Mouse (Mus musculus) midbrain, embryonic 12.5 days (tissue): ENCODE results near the gene Clec4f. TPM values are rescaled to one million over a fixed set of nuclear protein-coding genes. Genes with fewer than 3 reads are reported as not detected.

Experiments used
- ATAC-seq: fragments of 200-750 bp; cut with Nextera tagmentation; 2 replicates; pipeline ENCODE4 v1.8.0; 2017; ENCODE audit warnings: low read depth, moderate TSS enrichment, moderate library complexity; ENCODE audit not compliant: low FRiP score
- H3K27ac ChIP-seq: fragments of 300-500 bp; sonication (generic); replicated peaks from 2 replicates; pipeline ENCODE4 v1.5.1; 2016; ENCODE audit warnings: mild to moderate bottlenecking
- H3K27me3 ChIP-seq: fragments of 300-500 bp; sonication (generic); 2 replicates; pipeline ENCODE4 v1.6.1; 2016; ENCODE audit warnings: mild to moderate bottlenecking
- H3K36me3 ChIP-seq: fragments of 300-500 bp; sonication (generic); 2 replicates; pipeline ENCODE4 v1.6.1; 2016
- H3K4me1 ChIP-seq: fragments of 300-500 bp; sonication (generic); 2 replicates; pipeline ENCODE4 v1.6.1; 2016
- H3K4me2 ChIP-seq: fragments of 300-500 bp; sonication (generic); replicated peaks from 2 replicates; pipeline ENCODE4 v1.6.1; 2016; ENCODE audit warnings: mild to moderate bottlenecking, moderate library complexity
- H3K4me3 ChIP-seq: fragments of 300-500 bp; sonication (generic); 2 replicates; pipeline ENCODE4 v1.5.1; 2016; ENCODE audit warnings: mild to moderate bottlenecking
- H3K9ac ChIP-seq: fragments of 300-500 bp; sonication (generic); replicated peaks from 2 replicates; pipeline ENCODE4 v1.6.1; 2016; ENCODE audit warnings: mild to moderate bottlenecking, moderate library complexity
- H3K9me3 ChIP-seq: fragments of 300-500 bp; sonication (generic); 2 replicates; pipeline ENCODE4 v1.6.1; 2016; ENCODE audit warnings: mild to moderate bottlenecking
- WGBS: fragments of 180-500 bp; shearing (Covaris S2); methylation state at CpG from one replicate; pipeline ENCODE4 v1.1.7; 2016; 5-methylcytosine and 5-hydroxymethylcytosine counted together
- polyA plus RNA-seq: library from polyadenylated mRNA; unstranded; fragments of >200 nt; fragmentation: Nextera tagmentation; extraction: Ambion mirVana; gene quantifications from 2 replicates; pipeline ENCODE4 v1.2.1, GENCODE M21; 2016

Clec4f gene
- polyA plus RNA-seq = not detected in 2 replicates

DNA sequence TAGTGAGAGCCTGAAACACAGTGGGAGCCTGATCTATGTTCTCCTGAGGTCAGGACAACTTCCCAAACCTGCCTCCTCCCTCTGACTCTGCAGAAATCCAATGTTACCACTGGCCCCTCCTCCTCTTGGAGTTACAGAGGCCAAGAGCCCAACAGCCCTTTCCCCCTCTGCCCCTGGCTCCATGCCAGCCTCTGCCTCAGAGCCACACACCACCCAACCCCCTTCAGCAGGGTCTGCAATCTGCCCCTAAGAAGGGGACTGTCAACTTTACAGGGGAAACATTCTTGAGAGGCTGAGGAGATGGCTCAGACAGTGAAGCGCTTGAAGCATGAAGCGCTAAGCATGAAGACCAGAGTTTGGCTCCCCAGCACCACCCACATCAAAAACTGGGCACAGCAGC, at the start of gene Clec4f:
Gene Clec4f, minus strand, starts transcription at position 101 of the 400 bp plus-strand sequence.
- H3K27ac ChIP-seq = no peak within 1 kb of the TSS
- no peak for ATAC-seq
- H3K4me2 ChIP-seq = no peak within 1 kb of the TSS
- WGBS = 91% methylated on average over 2 of the region's 2 CpGs
- no peaks in the 10 kb centered on the region for H3K9me3 ChIP-seq
- no peaks in the 10 kb centered on the region for H3K36me3 ChIP-seq
- no peaks in the 10 kb centered on the region for H3K4me1 ChIP-seq
- peaks cover 4% of the 10 kb centered on the region; the same call in 1 of the 2 replicates for H3K27me3 ChIP-seq
- no peak within 1 kb of the TSS for H3K9ac ChIP-seq
- H3K4me3 ChIP-seq = no peak within 1 kb of the TSS

DNA sequence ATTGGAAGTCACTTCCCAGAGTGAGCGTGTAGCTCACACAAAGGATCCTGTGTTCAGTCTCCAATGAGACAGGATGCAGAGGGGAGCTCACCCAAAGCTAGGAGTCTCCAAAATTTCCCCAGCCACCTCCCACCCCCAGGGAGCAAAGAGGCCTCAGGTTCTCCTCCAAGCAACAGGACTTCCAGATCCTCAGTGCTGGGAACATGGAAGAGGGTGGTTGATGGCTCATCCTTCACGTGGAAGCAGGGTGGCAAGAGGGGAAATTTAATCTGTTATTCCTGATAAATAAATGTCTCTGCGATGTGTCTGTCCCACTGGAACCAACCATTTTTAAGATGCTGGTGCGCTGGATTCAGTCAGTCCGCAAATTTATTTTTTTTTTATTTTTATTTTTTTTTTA, 48.7 kb upstream of the Clec4f start:
- Histone ChIP-seq H3K4me2 (no peak overlapping the region), H3K27ac (no peak overlapping the region), H3K36me3 (no peaks in the 10 kb centered on the region), H3K4me3 (no peak overlapping the region), H3K4me1 (no peaks in the 10 kb centered on the region), H3K9me3 (no peaks in the 10 kb centered on the region), H3K27me3 (peaks cover 98% of the 10 kb centered on the region), H3K9ac (no peak overlapping the region)
- WGBS = 14% methylated on average over 5 of the region's 5 CpGs
- ATAC-seq = no peak

DNA sequence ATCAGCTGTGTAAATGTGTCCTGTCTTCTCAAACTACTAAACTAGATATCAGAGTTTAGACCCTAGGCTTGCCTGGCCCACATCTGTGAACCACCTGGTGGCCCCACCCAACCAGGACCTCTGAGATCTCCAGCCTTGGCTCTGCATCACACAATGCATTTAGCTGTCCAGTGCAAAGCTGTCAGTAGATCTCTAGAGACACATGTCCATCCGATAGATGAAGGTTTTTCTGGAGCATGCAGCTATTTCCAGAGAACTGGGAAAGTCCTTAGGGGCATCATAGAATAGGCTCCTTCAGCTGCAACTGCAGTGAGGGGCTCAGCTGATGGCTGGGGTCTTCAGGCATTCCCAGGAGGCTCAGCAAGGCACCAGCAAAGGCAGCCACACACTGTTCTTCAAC, 48.3 kb upstream of the Clec4f start:
- Histone ChIP-seq H3K36me3 (no peaks in the 10 kb centered on the region), H3K9me3 (no peaks in the 10 kb centered on the region), H3K27ac (no peak overlapping the region), H3K9ac (no peak overlapping the region), H3K4me1 (no peaks in the 10 kb centered on the region), H3K4me2 (no peak overlapping the region), H3K4me3 (no peak overlapping the region), H3K27me3 (peaks cover 98% of the 10 kb centered on the region)
- no peak for ATAC-seq
- 13% methylated on average over 1 of the region's 1 CpGs for WGBS

DNA sequence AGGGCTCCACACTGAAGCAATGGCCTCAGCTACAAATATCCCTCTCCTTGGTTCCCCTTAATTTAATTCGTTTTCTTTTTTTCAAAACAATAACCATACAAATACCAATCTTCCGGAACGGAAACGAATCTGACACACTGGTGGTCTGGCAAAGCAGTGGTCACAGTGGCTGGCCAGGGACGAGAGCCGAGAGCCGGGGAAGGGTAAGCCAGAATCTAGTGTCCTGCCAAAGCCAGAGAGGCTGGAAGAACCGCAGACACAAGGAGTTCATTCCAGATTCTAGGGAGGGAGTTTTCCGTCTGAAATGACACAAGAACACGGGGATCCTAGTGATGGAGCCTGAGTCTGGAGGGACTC, 47.7 kb upstream of the Clec4f start:
- no peak for ATAC-seq
- Histone ChIP-seq H3K27me3 (peaks cover 98% of the 10 kb centered on the region), H3K4me2 (no peak overlapping the region), H3K4me1 (no peaks in the 10 kb centered on the region), H3K4me3 (no peak overlapping the region), H3K9ac (no peak overlapping the region), H3K36me3 (no peaks in the 10 kb centered on the region), H3K9me3 (no peaks in the 10 kb centered on the region), H3K27ac (no peak overlapping the region)
- WGBS = 3% methylated on average over 10 of the region's 10 CpGs

DNA sequence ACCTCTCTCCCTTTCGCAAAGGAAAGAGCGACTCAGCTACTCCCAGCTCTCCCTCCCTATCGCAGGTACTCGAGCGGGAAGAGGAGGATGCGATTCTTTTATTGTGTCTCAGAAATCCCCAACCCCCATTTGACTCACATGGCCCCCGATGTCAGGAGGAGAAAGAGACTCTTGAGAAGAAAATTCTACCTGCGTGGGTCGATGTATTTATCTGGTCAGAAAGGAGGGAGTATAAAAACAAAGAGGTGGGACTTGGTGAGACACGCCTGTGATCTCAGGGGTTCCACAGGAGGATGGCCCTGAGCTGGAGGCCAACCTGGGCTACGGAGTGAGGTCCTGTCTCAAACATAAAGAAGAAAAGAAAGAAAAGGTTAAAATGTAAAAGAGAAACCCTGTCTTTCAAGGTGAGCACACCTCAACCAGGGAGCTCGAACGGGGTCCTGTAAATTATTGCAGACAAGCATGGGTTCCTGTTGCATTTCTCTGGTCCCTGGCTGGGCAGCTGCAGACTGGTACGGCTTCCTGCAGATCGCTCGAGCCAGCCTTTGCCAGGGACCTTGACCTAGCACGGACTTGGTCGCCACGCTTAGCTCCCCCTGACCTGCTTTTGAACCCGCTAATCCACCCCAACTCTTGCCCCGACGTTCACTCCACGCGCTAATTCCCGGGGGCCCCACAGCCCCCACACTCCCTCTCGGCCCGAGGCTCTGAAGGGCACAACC, 47.2 kb upstream of the Clec4f start:
- no peak overlapping the region for H3K4me2 ChIP-seq
- no peak overlapping the region for H3K4me3 ChIP-seq
- H3K27me3 ChIP-seq = peaks cover 98% of the 10 kb centered on the region
- H3K36me3 ChIP-seq = no peaks in the 10 kb centered on the region
- H3K4me1 ChIP-seq = no peaks in the 10 kb centered on the region
- no peak overlapping the region for H3K9ac ChIP-seq
- 1% methylated on average over 27 of the region's 27 CpGs for WGBS
- H3K9me3 ChIP-seq = no peaks in the 10 kb centered on the region
- no peak for ATAC-seq
- no peak overlapping the region for H3K27ac ChIP-seq

DNA sequence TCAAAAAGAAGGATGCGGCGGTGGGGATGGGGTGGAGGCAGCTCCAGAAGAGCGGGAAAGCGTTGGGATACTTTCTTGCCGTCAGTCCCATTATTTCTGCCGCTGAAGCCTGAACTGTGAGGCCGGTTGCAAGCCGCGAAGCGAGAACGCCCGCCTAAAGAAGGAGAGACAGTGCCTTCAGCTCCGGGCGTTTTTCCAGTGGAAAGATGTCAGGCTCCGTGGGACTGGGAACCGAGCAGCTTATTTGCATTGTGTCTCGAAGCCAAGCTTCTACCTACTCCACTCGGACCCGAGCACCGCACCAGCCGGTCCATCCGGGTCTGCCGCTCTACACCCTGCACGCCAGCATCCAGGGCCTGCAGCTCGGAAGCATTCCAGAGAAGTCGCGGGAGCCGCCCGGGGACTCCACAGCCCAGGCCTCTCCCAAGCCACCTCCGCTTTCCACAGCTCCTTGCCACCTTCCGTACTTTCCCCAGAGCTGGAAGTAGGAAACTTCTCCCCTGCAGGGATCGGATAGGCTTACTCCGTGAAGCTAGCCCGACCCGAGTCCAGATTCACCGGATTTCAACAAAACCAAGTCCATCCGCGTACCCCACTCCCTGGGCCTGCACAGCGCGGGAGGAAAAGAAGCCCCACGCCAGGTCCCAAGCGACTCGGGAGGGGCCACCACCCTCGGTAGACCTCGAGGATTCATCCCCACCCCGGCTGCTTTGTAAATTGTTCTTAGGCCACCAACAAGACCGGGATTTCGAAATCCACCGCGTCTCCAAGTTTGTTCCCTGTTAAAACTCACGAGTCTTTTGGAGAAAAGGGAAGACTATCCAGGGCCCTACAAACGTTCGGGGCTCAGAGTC, 46.4 kb upstream of the Clec4f start:
- Histone ChIP-seq H3K27ac (no peak overlapping the region), H3K36me3 (no peaks in the 10 kb centered on the region), H3K4me2 (0 out of 2 replicates have a peak overlapping the region, but pooled peaks have one; percentile 11), H3K9me3 (no peaks in the 10 kb centered on the region), H3K9ac (no peak overlapping the region), H3K4me1 (no peaks in the 10 kb centered on the region), H3K27me3 (peaks cover 98% of the 10 kb centered on the region), H3K4me3 (peak overlapping the region; percentile 13; the same call in 1 of the 2 replicates)
- WGBS = under 1% methylated on average over 53 of the region's 53 CpGs
- ATAC-seq = no peak

DNA sequence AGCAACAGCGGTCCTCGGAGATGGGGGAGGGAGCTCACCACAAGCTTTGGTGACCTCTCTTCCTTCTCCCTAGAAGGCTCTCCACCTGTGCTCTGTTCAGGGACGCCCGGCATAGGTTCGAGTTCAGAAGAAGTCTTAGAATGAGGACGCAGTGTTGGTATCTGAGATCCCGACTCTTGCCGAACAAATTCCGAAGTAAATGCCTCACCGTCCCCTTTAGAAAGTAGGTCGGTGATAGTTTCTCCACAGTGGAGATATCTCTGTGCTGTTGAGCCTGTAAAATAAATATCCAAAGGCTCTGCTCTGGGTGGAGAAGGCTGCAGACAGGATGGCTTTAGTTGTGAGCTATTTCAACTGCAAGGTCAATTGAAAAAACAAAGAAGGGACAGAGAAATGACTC, 45.0 kb upstream of the Clec4f start:
- no peaks in the 10 kb centered on the region for H3K36me3 ChIP-seq
- no peak overlapping the region for H3K4me2 ChIP-seq
- no peak overlapping the region for H3K9ac ChIP-seq
- no peak overlapping the region for H3K27ac ChIP-seq
- H3K4me3 ChIP-seq = no peak overlapping the region
- no peaks in the 10 kb centered on the region for H3K9me3 ChIP-seq
- peaks cover 98% of the 10 kb centered on the region for H3K27me3 ChIP-seq
- no peaks in the 10 kb centered on the region for H3K4me1 ChIP-seq
- WGBS = under 1% methylated on average over 11 of the region's 11 CpGs
- no peak for ATAC-seq

DNA sequence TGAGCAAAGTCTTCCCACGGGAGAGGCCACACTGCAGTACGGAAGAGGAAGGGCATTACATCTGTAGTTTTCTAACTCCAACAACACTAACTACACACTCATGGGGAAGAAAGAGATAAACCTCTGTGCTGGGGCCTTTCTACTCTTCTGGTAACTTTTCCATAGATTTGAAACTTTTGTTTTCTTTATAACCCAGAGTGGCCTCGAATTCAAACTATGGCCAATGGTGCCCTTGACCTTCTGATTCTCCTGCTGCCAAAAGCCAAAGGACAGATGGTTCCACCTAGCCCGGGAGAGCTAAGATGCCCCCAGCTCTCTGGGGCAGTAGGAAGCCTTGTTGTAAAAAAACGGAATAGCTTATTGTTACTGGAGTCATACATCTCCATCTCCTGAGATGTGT, 44.0 kb upstream of the Clec4f start:
- Histone ChIP-seq H3K27me3 (peaks cover 98% of the 10 kb centered on the region), H3K4me2 (no peak overlapping the region), H3K9ac (no peak overlapping the region), H3K36me3 (no peaks in the 10 kb centered on the region), H3K4me3 (no peak overlapping the region), H3K4me1 (no peaks in the 10 kb centered on the region), H3K27ac (no peak overlapping the region), H3K9me3 (no peaks in the 10 kb centered on the region)
- ATAC-seq = no peak
- under 1% methylated on average over 5 of the region's 5 CpGs for WGBS

DNA sequence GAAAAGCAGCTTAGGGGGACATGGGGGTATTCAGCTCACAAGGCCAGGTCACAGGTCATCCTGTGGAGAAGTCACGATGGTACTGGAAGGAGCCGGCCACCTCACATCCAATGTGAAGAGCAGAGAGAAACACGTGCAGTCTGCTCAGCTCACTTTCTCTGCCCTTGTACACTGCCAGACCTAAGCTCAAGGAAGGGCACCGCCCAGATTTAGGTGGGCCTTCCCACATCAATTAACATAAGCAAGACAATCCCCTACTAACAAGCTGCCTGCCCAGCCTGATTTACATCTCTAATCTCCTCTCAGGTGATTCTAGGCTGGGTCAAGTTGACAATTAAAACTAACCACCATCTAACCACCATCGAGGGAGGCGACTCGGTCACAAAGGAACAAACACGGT, 41.9 kb upstream of the Clec4f start:
- Histone ChIP-seq H3K4me2 (no peak overlapping the region), H3K36me3 (no peaks in the 10 kb centered on the region), H3K27ac (no peak overlapping the region), H3K4me1 (no peaks in the 10 kb centered on the region), H3K9me3 (no peaks in the 10 kb centered on the region), H3K27me3 (peaks cover 98% of the 10 kb centered on the region), H3K9ac (no peak overlapping the region), H3K4me3 (no peak overlapping the region)
- WGBS = 3% methylated on average over 8 of the region's 8 CpGs
- no peak for ATAC-seq

DNA sequence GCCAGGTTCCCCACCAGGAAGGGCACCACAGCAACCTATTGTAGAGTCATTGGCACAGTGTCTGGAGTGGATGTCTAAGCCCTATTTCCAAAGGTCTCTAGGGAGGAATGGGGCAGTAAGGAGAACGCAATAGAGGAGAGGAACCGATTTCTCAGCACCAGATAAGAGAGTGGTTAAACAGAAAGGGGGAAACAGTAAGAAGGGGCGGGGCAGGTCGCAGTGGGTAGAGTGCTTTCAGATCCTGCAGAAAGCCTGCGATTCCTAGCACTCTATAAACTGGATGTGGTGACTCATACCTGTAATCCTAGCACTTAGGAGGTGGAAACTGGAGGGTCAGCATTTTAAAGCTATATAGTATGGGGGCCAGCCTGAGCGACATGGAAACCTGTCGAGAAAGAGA, 40.7 kb upstream of the Clec4f start:
- WGBS = 4% methylated on average over 7 of the region's 7 CpGs
- ATAC-seq = no peak
- no peaks in the 10 kb centered on the region for H3K4me1 ChIP-seq

DNA sequence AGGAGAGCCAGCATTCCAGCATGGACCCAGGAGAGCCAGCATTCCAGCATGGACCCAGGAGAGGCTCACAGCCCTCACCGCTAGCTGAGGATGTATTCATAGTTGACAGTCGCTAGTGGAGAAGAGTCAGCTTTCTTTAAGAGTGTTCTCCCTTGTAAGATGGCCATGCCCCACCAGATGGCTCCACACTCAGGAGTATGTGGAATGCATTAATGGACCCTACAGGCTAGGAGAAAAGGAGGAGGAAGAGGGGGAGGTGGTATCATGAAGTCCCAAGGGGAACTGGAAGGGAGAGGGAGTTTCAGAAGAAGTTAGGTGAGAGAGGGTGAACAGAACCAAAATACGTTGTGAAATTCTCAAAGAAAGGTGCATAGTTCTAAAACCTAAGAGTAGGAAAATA, 39.7 kb upstream of the Clec4f start:
- H3K36me3 ChIP-seq = no peaks in the 10 kb centered on the region
- ATAC-seq = no peak
- H3K9ac ChIP-seq = no peak overlapping the region
- WGBS = 7% methylated on average over 3 of the region's 3 CpGs
- H3K9me3 ChIP-seq = no peaks in the 10 kb centered on the region
- H3K27me3 ChIP-seq = peaks cover 100% of the 10 kb centered on the region
- H3K27ac ChIP-seq = no peak overlapping the region
- H3K4me2 ChIP-seq = no peak overlapping the region
- no peaks in the 10 kb centered on the region for H3K4me1 ChIP-seq
- no peak overlapping the region for H3K4me3 ChIP-seq

More for the DNA sequence above, 40.7 kb upstream of the Clec4f start:
- Histone ChIP-seq H3K4me3 (no peak overlapping the region), H3K9me3 (no peaks in the 10 kb centered on the region), H3K4me2 (no peak overlapping the region), H3K27me3 (peaks cover 100% of the 10 kb centered on the region), H3K9ac (no peak overlapping the region), H3K27ac (no peak overlapping the region), H3K36me3 (no peaks in the 10 kb centered on the region)

DNA sequence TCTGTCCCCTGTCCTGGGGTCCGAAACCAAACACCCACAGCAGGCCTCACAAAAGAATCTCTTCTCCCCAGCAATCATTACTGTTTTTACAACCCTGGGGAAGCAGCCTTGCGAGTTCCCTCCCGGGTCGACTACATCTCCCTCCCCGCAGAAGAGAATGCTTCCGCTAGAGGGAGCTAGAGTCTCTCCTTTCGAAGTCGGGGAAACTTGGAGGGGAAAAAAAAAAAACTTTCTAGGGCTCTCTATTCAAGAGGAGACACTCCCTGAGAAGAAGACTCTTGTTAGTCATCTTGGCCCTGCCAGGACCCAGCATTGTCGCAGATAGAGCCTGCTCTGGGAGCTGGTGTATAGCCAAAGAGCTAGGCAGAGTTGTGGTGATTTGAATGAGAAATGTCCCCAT, 37.8 kb upstream of the Clec4f start:
- no peaks in the 10 kb centered on the region for H3K4me1 ChIP-seq
- WGBS = 0% methylated on average over 9 of the region's 9 CpGs
- H3K4me3 ChIP-seq = no peak overlapping the region
- no peak for ATAC-seq
- no peaks in the 10 kb centered on the region for H3K9me3 ChIP-seq
- no peak overlapping the region for H3K27ac ChIP-seq
- peaks cover 97% of the 10 kb centered on the region for H3K27me3 ChIP-seq
- H3K4me2 ChIP-seq = peak overlapping the region; percentile 4; the same call in 1 of the 2 replicates
- H3K9ac ChIP-seq = no peak overlapping the region
- H3K36me3 ChIP-seq = no peaks in the 10 kb centered on the region
